In genomic region chr5:112394415-112394763, GRCm38 (mm10) we compare ENCODE assay signal across 8 mouse cellular contexts. TPM values are rescaled to one million over a fixed set of nuclear protein-coding genes. Genes with fewer than 3 reads are reported as not detected.
DNase-seq lines count a peak whose midpoint lies in the region; ATAC-seq and TF ChIP-seq lines count a peak whose summit lies in the region.

No protein-coding gene starts in this region.

- WGBS in kidney, postnatal 0 days: under 1% methylated on average over 13 of the region's 28 CpGs
- under 1% methylated on average over 21 of the region's 28 CpGs for WGBS in embryonic facial prominence, embryonic 11.5 days
- WGBS in hindbrain, embryonic 14.5 days: 0% methylated on average over 16 of the region's 28 CpGs
- WGBS in midbrain, embryonic 15.5 days: 2% methylated on average over 27 of the region's 28 CpGs

- H3K9ac ChIP-seq in kidney, postnatal 0 days (ENCODE audit: low read depth, low read length): peak overlapping the region; percentile 57
- H3K9ac ChIP-seq in embryonic facial prominence, embryonic 11.5 days (replicated peaks; ENCODE audit: low read length): peak overlapping the region; percentile 77
- H3K9ac ChIP-seq in hindbrain, embryonic 14.5 days: peak overlapping the region; percentile 79
- H3K9ac ChIP-seq in midbrain, embryonic 15.5 days: peak overlapping the region; percentile 65

- H3K27ac ChIP-seq in kidney, postnatal 0 days: no peak overlapping the region
- H3K27ac ChIP-seq in embryonic facial prominence, embryonic 11.5 days (replicated peaks; ENCODE audit: low read depth, low read length): no peak overlapping the region
- H3K27ac ChIP-seq in hindbrain, embryonic 14.5 days: peak overlapping the region; percentile 93
- H3K27ac ChIP-seq in midbrain, embryonic 15.5 days: peak overlapping the region; percentile 92

- H3K4me1 ChIP-seq in kidney, postnatal 0 days (replicated peaks; ENCODE audit: insufficient read depth, low read length): no peaks in the 10 kb centered on the region; the same call in 1 of the 2 replicates
- peaks cover 4% of the 10 kb centered on the region for H3K4me1 ChIP-seq in embryonic facial prominence, embryonic 11.5 days (ENCODE audit: control insufficient read depth, insufficient read depth, low read length)
- peaks cover 45% of the 10 kb centered on the region for H3K4me1 ChIP-seq in hindbrain, embryonic 14.5 days (replicated peaks; ENCODE audit: control insufficient read depth, insufficient read depth, low read length)
- peaks cover 50% of the 10 kb centered on the region for H3K4me1 ChIP-seq in midbrain, embryonic 15.5 days

- ATAC-seq in kidney, postnatal 0 days (replicated peaks; ENCODE audit: low FRiP score, low read depth): peak; percentile 75
- peak; percentile 84 for ATAC-seq in embryonic facial prominence, embryonic 11.5 days (replicated peaks; ENCODE audit: insufficient number of reproducible peaks, low FRiP score, low TSS enrichment, low read depth)
- peak; percentile 74 for ATAC-seq in hindbrain, embryonic 14.5 days (ENCODE audit: low FRiP score)
- ATAC-seq in midbrain, embryonic 15.5 days (replicated peaks): peak; percentile 81

- no peaks in the 10 kb centered on the region for H3K36me3 ChIP-seq in kidney, postnatal 0 days (ENCODE audit: insufficient read depth, low read length)
- H3K36me3 ChIP-seq in embryonic facial prominence, embryonic 11.5 days (replicated peaks; ENCODE audit: control insufficient read depth, insufficient read depth, low read depth, low read length): no peaks in the 10 kb centered on the region; the same call in 1 of the 2 replicates
- H3K36me3 ChIP-seq in hindbrain, embryonic 14.5 days (replicated peaks; ENCODE audit: control insufficient read depth, insufficient read depth): peaks cover 20% of the 10 kb centered on the region
- H3K36me3 ChIP-seq in midbrain, embryonic 15.5 days (replicated peaks): peaks cover 8% of the 10 kb centered on the region; the same call in 1 of the 2 replicates

- peak overlapping the region; percentile 85 for H3K4me2 ChIP-seq in kidney, postnatal 0 days (ENCODE audit: low read length)
- H3K4me2 ChIP-seq in embryonic facial prominence, embryonic 11.5 days (ENCODE audit: low read depth, low read length): peak overlapping the region; percentile 87
- H3K4me2 ChIP-seq in hindbrain, embryonic 14.5 days (replicated peaks): peak overlapping the region; percentile 62
- H3K4me2 ChIP-seq in midbrain, embryonic 15.5 days: peak overlapping the region; percentile 73

- H3K4me3 ChIP-seq in kidney, postnatal 0 days (replicated peaks; ENCODE audit: low read depth, low read length): peak overlapping the region; percentile 57
- H3K4me3 ChIP-seq in embryonic facial prominence, embryonic 11.5 days (ENCODE audit: low read depth, low read length): peak overlapping the region; percentile 56
- H3K4me3 ChIP-seq in hindbrain, embryonic 14.5 days (replicated peaks; ENCODE audit: low read length): peak overlapping the region; percentile 69
- peak overlapping the region; percentile 54 for H3K4me3 ChIP-seq in midbrain, embryonic 15.5 days

- H3K9me3 ChIP-seq in kidney, postnatal 0 days (replicated peaks; ENCODE audit: low read length): no peaks in the 10 kb centered on the region
- no peaks in the 10 kb centered on the region for H3K9me3 ChIP-seq in embryonic facial prominence, embryonic 11.5 days (replicated peaks; ENCODE audit: control insufficient read depth, low read length)
- no peaks in the 10 kb centered on the region for H3K9me3 ChIP-seq in hindbrain, embryonic 14.5 days (ENCODE audit: control insufficient read depth, low read length)
- no peaks in the 10 kb centered on the region for H3K9me3 ChIP-seq in midbrain, embryonic 15.5 days

- no peak for TF ChIP-seq CTCF in kidney, postnatal 0 days (IDR thresholded peaks at IDR 0.05; ENCODE audit: low read depth)

- DNase-seq in kidney, postnatal 0 days (ENCODE audit: low spot score): no peak
- DNase-seq in kidney, postnatal 14 days: no peak
- no peak for DNase-seq in embryonic facial prominence, embryonic 11.5 days (ENCODE audit: low spot score)
- no peak for DNase-seq in hindbrain, embryonic 14.5 days (ENCODE audit: low spot score)
- DNase-seq in thymus, postnatal 25 days: no peak
- no peak for DNase-seq in layer of hippocampus, adult 9-11 months
- no peak for DNase-seq in left cerebral cortex, adult 9 months (ENCODE audit: low spot score in 2 of 2)

- peaks cover 4% of the 10 kb centered on the region for H3K27me3 ChIP-seq in kidney, postnatal 0 days (ENCODE audit: insufficient read depth, low read length)
- no peaks in the 10 kb centered on the region for H3K27me3 ChIP-seq in embryonic facial prominence, embryonic 11.5 days (ENCODE audit: control insufficient read depth, insufficient read depth, low read length)
- H3K27me3 ChIP-seq in hindbrain, embryonic 14.5 days (ENCODE audit: control insufficient read depth, insufficient read depth, low read length): no peaks in the 10 kb centered on the region
- H3K27me3 ChIP-seq in midbrain, embryonic 15.5 days (replicated peaks): 0 out of 2 replicates have a peak, but pooled peaks cover 2% of the 10 kb centered on the region

RNA-seq across cellular contexts. Expression of gene Asphd2, which starts 0.3 kb away (rescaled TPM):
- polyA plus RNA-seq in kidney, postnatal 0 days (2015; fragmentation: Nextera tagmentation; extraction: Ambion mirVana): 5.4 and 5.9 TPM in 2 replicates
- 27.9 and 31.6 TPM in 2 replicates for polyA plus RNA-seq in embryonic facial prominence, embryonic 11.5 days (2014; fragmentation: Nextera tagmentation; extraction: Ambion mirVana)
- polyA plus RNA-seq in hindbrain, embryonic 14.5 days (2014; fragmentation: Nextera tagmentation; extraction: Ambion mirVana): 79.3 and 85.9 TPM in 2 replicates
- polyA plus RNA-seq in midbrain, embryonic 15.5 days (2015; fragmentation: Nextera tagmentation; extraction: Ambion mirVana): 124 and 132 TPM in 2 replicates

RNA-seq across cellular contexts. Expression of gene Gm6583, which starts 38.6 kb away (rescaled TPM):
- 0.08 and 0.10 TPM in 2 replicates for polyA plus RNA-seq in kidney, postnatal 0 days (2015; fragmentation: Nextera tagmentation; extraction: Ambion mirVana)
- polyA plus RNA-seq in embryonic facial prominence, embryonic 11.5 days (2014; fragmentation: Nextera tagmentation; extraction: Ambion mirVana): 0.08 and 0.18 TPM in 2 replicates
- 0.13 and 0.14 TPM in 2 replicates for polyA plus RNA-seq in hindbrain, embryonic 14.5 days (2014; fragmentation: Nextera tagmentation; extraction: Ambion mirVana)
- 0.14 and 0.39 TPM in 2 replicates for polyA plus RNA-seq in midbrain, embryonic 15.5 days (2015; fragmentation: Nextera tagmentation; extraction: Ambion mirVana)

RNA-seq across cellular contexts. Expression of gene Hps4, which starts 51.5 kb away (rescaled TPM):
- 25.3 and 28.0 TPM in 2 replicates for polyA plus RNA-seq in kidney, postnatal 0 days (2015; fragmentation: Nextera tagmentation; extraction: Ambion mirVana)
- 28.6 and 35.4 TPM in 2 replicates for polyA plus RNA-seq in embryonic facial prominence, embryonic 11.5 days (2014; fragmentation: Nextera tagmentation; extraction: Ambion mirVana)
- polyA plus RNA-seq in hindbrain, embryonic 14.5 days (2014; fragmentation: Nextera tagmentation; extraction: Ambion mirVana): 32.8 and 36.0 TPM in 2 replicates
- 39.6 and 43.9 TPM in 2 replicates for polyA plus RNA-seq in midbrain, embryonic 15.5 days (2015; fragmentation: Nextera tagmentation; extraction: Ambion mirVana)

RNA-seq across cellular contexts. Expression of gene Srrd, which starts 51.5 kb away (rescaled TPM):
- polyA plus RNA-seq in kidney, postnatal 0 days (2015; fragmentation: Nextera tagmentation; extraction: Ambion mirVana): 26.3 and 30.0 TPM in 2 replicates
- polyA plus RNA-seq in embryonic facial prominence, embryonic 11.5 days (2014; fragmentation: Nextera tagmentation; extraction: Ambion mirVana): 45.7 and 52.8 TPM in 2 replicates
- polyA plus RNA-seq in hindbrain, embryonic 14.5 days (2014; fragmentation: Nextera tagmentation; extraction: Ambion mirVana): 60.4 and 62.5 TPM in 2 replicates
- polyA plus RNA-seq in midbrain, embryonic 15.5 days (2015; fragmentation: Nextera tagmentation; extraction: Ambion mirVana): 64.0 and 66.8 TPM in 2 replicates

RNA-seq across cellular contexts. Expression of gene Gm6588, which starts 54.8 kb away (rescaled TPM):
- not detected in 2 replicates for polyA plus RNA-seq in kidney, postnatal 0 days (2015; fragmentation: Nextera tagmentation; extraction: Ambion mirVana)
- not detected in 2 replicates for polyA plus RNA-seq in embryonic facial prominence, embryonic 11.5 days (2014; fragmentation: Nextera tagmentation; extraction: Ambion mirVana)
- polyA plus RNA-seq in hindbrain, embryonic 14.5 days (2014; fragmentation: Nextera tagmentation; extraction: Ambion mirVana): 0.23 and 0.29 TPM in 2 replicates
- polyA plus RNA-seq in midbrain, embryonic 15.5 days (2015; fragmentation: Nextera tagmentation; extraction: Ambion mirVana): 1.3 and 1.5 TPM in 2 replicates

Comparison
In these comparisons a context has a peak if more than half of its experiments do, and no peak if none do; other contexts are left out.
1. H3K27ac ChIP-seq: peak in hindbrain, embryonic 14.5 days (single experiment) and midbrain, embryonic 15.5 days (single experiment); none in kidney, postnatal 0 days (single experiment) and embryonic facial prominence, embryonic 11.5 days (single experiment).
2. Peak in every context shown above with its lines, with median percentiles within 50 percentile points of each other: ATAC-seq, H3K4me2 ChIP-seq, H3K4me3 ChIP-seq and H3K9ac ChIP-seq.